Mouse (Mus musculus) activated CD4-positive, CD25-positive, alpha-beta regulatory T cell, adult 4 months (primary cell): Measurements from ENCODE around the gene Hint3. TPM values are rescaled to one million over a fixed set of nuclear protein-coding genes. Genes with fewer than 3 reads are reported as not detected.

Source experiments
- ATAC-seq: one replicate; pipeline ENCODE4 v1.8.0; 2017
- polyA plus RNA-seq, 2 experiments: library from polyadenylated mRNA; unstranded; fragments of 100-300 nt; shearing (Covaris generic); gene quantifications; one replicate each; pipeline ENCODE4 v1.2.1; 2017

Gene Hint3
- polyA plus RNA-seq, 2 experiments from 2014 or later: 44.0 to 54.8 TPM

DNA sequence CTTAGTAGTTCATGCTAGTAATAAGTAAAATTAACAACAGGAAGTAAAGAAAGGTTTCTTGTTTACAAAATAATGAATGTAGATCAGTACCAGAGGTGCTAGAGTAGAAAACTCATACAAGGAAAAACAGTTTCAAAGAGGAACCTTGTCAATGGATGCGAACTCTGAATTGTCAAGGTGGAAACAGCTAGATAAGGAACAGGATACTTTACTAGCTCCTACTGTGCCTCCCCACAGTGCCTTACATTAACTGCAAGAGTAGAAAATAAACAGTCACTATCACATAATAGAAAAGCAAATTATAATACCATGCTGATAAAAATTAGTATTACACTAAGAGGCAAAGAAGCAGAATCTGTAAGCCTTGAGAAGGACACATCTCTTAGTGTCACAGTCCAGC, 43.7 kb downstream of the Hint3 start:
- ATAC-seq: no peak

- ATAC-seq: no peak
Measured at GRCm38 (mm10) chr10:30577670-30578280, 51.7 kb downstream of the Hint3 start.

GRCm38 (mm10) chr10:30566364-30566763, 63.1 kb downstream of the Hint3 start:
- no peak for ATAC-seq

DNA sequence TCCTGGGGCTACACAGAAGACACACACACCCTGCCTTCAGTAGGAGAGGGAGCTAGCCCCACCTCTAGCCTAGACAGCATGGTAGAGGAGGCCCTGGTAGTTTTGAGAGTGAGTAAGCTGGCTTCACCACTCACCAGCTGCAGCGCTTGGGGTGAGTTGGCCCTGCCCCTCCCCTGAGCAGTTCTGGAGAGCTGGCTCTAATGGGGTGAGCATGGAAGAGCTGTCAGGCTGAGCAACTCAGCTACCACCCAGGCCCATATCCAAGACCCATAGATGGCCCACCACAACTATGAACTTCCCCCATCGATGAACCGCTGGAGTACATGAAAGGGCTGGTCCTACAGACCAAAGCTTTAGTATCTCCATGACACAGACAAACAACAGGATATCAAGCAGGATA, 64.8 kb downstream of the Hint3 start:
- no peak for ATAC-seq

Other genes with a start within 250 kb of the Hint3 start
- gene Trmt11, start 28.9 kb downstream of the Hint3 start, polyA plus RNA-seq: 10 to 100 TPM; 35.1 to 62.2 TPM
- gene Ncoa7, start 173.7 kb upstream of the Hint3 start, polyA plus RNA-seq: 100 to 1,000 TPM; 132 to 145 TPM
- not detected for gene Hey2, start 213.2 kb upstream of the Hint3 start, polyA plus RNA-seq